25 mouse cellular contexts compared by ENCODE assay signal in genomic region chr16:69477317-69477716, GRCm38 (mm10).
"Had no signal": no experiment of that assay in that cellular context is flagged by ENCODE, and none has a peak within 500 bp of the region (broad histone marks: within the 10 kb centered on the region; RNA-seq: fewer than 3 reads in every experiment).

No protein-coding gene starts in this region.

- H3K9ac ChIP-seq: heart, embryonic 12.5 days; hindbrain, embryonic 12.5 days; hindbrain, embryonic 14.5 days; intestine, embryonic 15.5 days; limb, embryonic 12.5 days had no signal

- H3K4me2 ChIP-seq: heart, embryonic 12.5 days; hindbrain, embryonic 12.5 days; hindbrain, embryonic 14.5 days; intestine, embryonic 15.5 days; limb, embryonic 12.5 days had no signal

- ATAC-seq: hindbrain, embryonic 16.5 days; inflammation-experienced regulatory T-cells, adult 6 months; intestine, embryonic 15.5 days; intestine, postnatal 0 days had no signal

- H3K9me3 ChIP-seq: heart, embryonic 10.5 days; heart, embryonic 12.5 days; hindbrain, embryonic 10.5 days; hindbrain, embryonic 12.5 days; intestine, embryonic 15.5 days; limb, embryonic 10.5 days; limb, embryonic 12.5 days had no signal

- H3K36me3 ChIP-seq: heart, embryonic 10.5 days; heart, embryonic 12.5 days; hindbrain, embryonic 10.5 days; hindbrain, embryonic 12.5 days; intestine, embryonic 15.5 days; limb, embryonic 10.5 days; limb, embryonic 12.5 days had no signal

- H3K4me1 ChIP-seq: heart, embryonic 10.5 days; heart, embryonic 12.5 days; hindbrain, embryonic 10.5 days; hindbrain, embryonic 12.5 days; intestine, embryonic 15.5 days; limb, embryonic 10.5 days; limb, embryonic 12.5 days had no signal

- H3K27ac ChIP-seq: gastrocnemius, adult 2 months; heart, embryonic 10.5 days; hindbrain, embryonic 10.5 days; hindbrain, embryonic 12.5 days; hindbrain, embryonic 14.5 days; intestine, embryonic 15.5 days; layer of hippocampus, adult 2 months; left cerebral cortex, adult 2 months; limb, embryonic 10.5 days; limb, embryonic 12.5 days had no signal

- H3K27me3 ChIP-seq: heart, embryonic 12.5 days; hindbrain, embryonic 12.5 days; intestine, embryonic 15.5 days; limb, embryonic 12.5 days had no signal

- DNase-seq: gastrocnemius, adult 2 months; gastrocnemius, postnatal 10 days; gastrocnemius, postnatal 25 days; heart, adult 18-20 months; heart, postnatal 10 days; heart, postnatal 4 days; kidney, adult 18-20 months; kidney, adult 8-10 months; kidney, postnatal 10 days; kidney, postnatal 25 days; kidney, postnatal 4 days; liver had no signal

- H3K4me3 ChIP-seq: gastrocnemius, adult 2 months; heart, embryonic 10.5 days; heart, embryonic 12.5 days; hindbrain, embryonic 10.5 days; hindbrain, embryonic 12.5 days; intestine, embryonic 15.5 days; layer of hippocampus, adult 2 months; left cerebral cortex, adult 2 months; limb, embryonic 10.5 days; limb, embryonic 12.5 days had no signal
